Mouse (Mus musculus) cerebellum, adult 2 months (tissue): Measurements from ENCODE around the gene Gabrb2. TPM values are rescaled to one million over a fixed set of nuclear protein-coding genes. Genes with fewer than 3 reads are reported as not detected.

Experiments used
- DNase-seq, 2 experiments: peaks; one replicate each; pipeline ENCODE4 v3.0.0; 2021
- H3K27ac ChIP-seq: fragments of 200-500 bp; 2 replicates; pipeline ENCODE4 v1.5.1; 2012; ENCODE audit warnings: low read length, control low read depth, inconsistent platforms; ENCODE audit not compliant: insufficient read depth
- H3K27me3 ChIP-seq: fragments of 200-500 bp; 2 replicates; pipeline ENCODE4 v1.6.1; 2012; ENCODE audit warnings: inconsistent platforms, mild to moderate bottlenecking, low read length, moderate library complexity; ENCODE audit not compliant: control insufficient read depth, insufficient read depth
- H3K4me1 ChIP-seq: fragments of 200-500 bp; 2 replicates; pipeline ENCODE4 v1.6.1; 2011; ENCODE audit warnings: low read length; ENCODE audit not compliant: control insufficient read depth, insufficient read depth
- H3K4me3 ChIP-seq: fragments of 200-500 bp; replicated peaks from 2 replicates; pipeline ENCODE3; 2011; ENCODE audit warnings: mild to moderate bottlenecking, low read depth, low read length, control low read depth; ENCODE audit not compliant: insufficient read depth
- CTCF ChIP-seq: fragments of 200-500 bp; IDR thresholded peaks from 2 replicates; pipeline ENCODE4 v1.5.1; 2011; ENCODE audit warnings: low read depth, mild to moderate bottlenecking, control low read depth, low read length, moderate library complexity, borderline replicate concordance; ENCODE audit not compliant: insufficient read depth
- POLR2A ChIP-seq: fragments of 200-500 bp; IDR thresholded peaks from 2 replicates; pipeline ENCODE4 v1.6.1; 2011; ENCODE audit warnings: low read length, control low read depth, borderline replicate concordance; ENCODE audit not compliant: insufficient read depth
- WGBS: fragments of 180-500 bp; shearing (Covaris S2); methylation state at CpG from one replicate; pipeline ENCODE4 v1.1.7; 2018; 5-methylcytosine and 5-hydroxymethylcytosine counted together
- polyA plus RNA-seq: library from polyadenylated mRNA; depleted of rRNA; stranded (reverse); fragments of >200 nt; gene quantifications from 2 replicates; pipeline ENCODE4 v1.2.3, GENCODE M21; 2012

Gene Gabrb2
- polyA plus RNA-seq, 1 experiment: 58.7 TPM

DNA sequence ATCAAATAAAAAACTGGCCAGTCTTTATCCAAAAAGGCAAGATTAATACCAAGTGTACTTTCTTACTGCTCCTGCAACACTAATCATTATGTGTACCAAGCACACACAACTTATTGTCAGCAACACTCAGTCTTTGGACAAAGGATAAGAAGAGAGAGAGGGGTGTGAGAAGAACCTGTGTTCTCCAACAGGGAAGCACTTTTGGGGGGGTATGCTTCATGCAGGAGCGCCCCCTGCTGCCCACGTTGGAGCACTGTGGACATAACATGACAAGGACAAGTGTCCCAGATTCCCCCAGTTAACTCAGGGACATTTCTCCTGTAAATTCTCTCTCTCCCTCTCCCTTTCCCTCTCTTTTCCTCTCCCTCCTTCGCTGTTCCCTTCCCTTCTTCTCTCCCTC is 3.7 kb downstream of the Gabrb2 start:
- WGBS: 0% methylated on average over 3 of the region's 3 CpGs
- Histone ChIP-seq H3K27ac (no peak overlapping the region), H3K27me3 (no peaks in the 10 kb centered on the region), H3K4me3 (peak overlapping the region; percentile 28), H3K4me1 (peaks cover 13% of the 10 kb centered on the region)
- DNase-seq: peak; percentile 72 to 74
- TF ChIP-seq POLR2A: no peak
- peak; percentile 77; the same call in 1 of the 2 replicates for TF ChIP-seq CTCF

DNA sequence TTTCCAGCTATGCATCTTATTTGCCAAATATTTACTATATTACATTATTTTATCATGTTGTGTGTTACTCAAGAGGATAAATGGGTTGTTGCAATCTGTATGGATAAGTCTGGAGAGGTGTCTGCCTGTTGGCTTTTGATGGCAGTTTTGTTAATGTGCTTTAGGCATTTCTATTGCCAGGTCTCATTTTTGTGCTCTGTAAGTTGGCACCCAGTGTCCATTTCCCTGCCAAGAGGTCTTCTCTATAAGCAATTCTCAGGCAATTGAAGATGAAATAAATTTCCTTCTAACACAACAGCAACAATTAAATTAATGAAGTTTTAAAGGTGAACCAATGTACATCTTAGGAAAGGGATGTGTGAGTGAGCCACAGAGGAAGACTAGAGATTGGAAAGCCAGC is 11.9 kb downstream of the Gabrb2 start:
- Histone ChIP-seq H3K4me1 (peaks cover 14% of the 10 kb centered on the region; the same call in 1 of the 2 replicates), H3K27ac (no peak overlapping the region), H3K4me3 (no peak overlapping the region), H3K27me3 (no peaks in the 10 kb centered on the region)
- TF ChIP-seq CTCF: no peak
- no peak for TF ChIP-seq POLR2A
- DNase-seq: peak; percentile 68 to 84

DNA sequence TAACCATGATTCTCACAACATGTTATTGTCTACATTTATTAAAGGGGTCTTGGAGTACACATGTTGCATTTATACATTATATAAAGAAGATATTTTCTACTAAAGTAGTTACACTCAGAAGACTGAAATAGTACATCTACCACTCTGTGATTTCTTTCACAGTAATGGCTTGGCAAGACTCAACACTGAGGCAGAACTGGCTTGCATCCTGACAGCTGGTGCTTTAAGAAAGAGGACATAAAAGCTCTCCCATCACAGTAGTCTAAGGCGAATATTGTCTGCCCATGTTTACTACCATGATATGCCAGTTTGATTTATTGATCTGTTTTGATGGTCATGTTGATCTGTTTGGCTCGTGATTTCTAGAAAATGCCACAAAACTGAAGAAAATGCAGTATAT is 19.4 kb downstream of the Gabrb2 start:
- TF ChIP-seq CTCF (no peak), POLR2A (no peak)
- Histone ChIP-seq H3K27ac (no peak overlapping the region; the same call in 1 of the 2 replicates), H3K4me1 (peaks cover 3% of the 10 kb centered on the region; the same call in 1 of the 2 replicates), H3K4me3 (no peak overlapping the region), H3K27me3 (no peaks in the 10 kb centered on the region)
- no peak for DNase-seq
- 51% methylated on average over 2 of the region's 2 CpGs for WGBS

DNA sequence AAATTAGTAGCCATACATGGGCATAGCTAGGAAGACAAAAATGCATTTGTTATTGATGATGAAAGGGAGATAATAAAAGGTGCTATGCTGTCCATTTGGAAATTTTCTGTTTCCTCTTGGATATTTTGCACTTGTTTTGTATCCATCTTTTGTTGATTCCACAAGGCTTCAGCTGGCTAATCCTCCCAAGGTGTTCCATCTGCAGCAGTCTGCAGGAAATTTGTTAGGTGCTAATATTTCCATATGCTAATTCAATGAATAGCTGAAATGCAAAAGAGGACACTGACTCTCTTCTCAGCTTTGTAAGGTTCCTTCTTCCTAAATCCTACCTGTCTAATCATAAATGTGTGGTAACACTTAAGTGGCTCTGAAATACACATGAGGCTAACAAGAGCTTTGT is 24.1 kb downstream of the Gabrb2 start:
- H3K4me1 ChIP-seq: peaks cover 3% of the 10 kb centered on the region; the same call in 1 of the 2 replicates
- TF ChIP-seq POLR2A: no peak
- TF ChIP-seq CTCF: no peak
- H3K27me3 ChIP-seq: no peaks in the 10 kb centered on the region
- H3K27ac ChIP-seq: peak overlapping the region; percentile 53; the same call in 1 of the 2 replicates
- no peak overlapping the region for H3K4me3 ChIP-seq
- DNase-seq: peak in 1 of 2 experiments; percentile 76

DNA sequence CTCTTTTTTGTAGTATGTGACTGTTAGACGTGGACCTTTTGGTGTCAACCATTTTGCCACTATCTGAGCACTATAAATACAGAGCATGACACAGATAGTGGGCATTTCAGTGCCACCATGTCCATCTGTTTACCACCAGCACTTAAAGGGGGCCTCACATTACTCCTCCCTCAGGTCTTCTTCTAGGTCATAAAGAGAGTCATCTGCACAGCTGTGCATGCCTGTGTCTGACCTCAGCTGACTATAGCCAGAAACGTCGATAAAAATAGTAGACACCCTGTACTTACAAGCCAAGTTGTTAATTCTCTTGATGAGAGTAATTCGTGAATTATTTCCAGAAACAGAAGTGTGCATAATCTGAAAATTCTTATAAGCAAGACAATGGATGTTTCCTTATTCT is 29.4 kb downstream of the Gabrb2 start:
- no peak for DNase-seq
- Histone ChIP-seq H3K4me1 (peaks cover 3% of the 10 kb centered on the region; the same call in 1 of the 2 replicates), H3K27ac (no peak overlapping the region), H3K4me3 (no peak overlapping the region), H3K27me3 (no peaks in the 10 kb centered on the region)
- no peak for TF ChIP-seq POLR2A
- TF ChIP-seq CTCF: no peak
- 38% methylated on average over 4 of the region's 4 CpGs for WGBS

DNA sequence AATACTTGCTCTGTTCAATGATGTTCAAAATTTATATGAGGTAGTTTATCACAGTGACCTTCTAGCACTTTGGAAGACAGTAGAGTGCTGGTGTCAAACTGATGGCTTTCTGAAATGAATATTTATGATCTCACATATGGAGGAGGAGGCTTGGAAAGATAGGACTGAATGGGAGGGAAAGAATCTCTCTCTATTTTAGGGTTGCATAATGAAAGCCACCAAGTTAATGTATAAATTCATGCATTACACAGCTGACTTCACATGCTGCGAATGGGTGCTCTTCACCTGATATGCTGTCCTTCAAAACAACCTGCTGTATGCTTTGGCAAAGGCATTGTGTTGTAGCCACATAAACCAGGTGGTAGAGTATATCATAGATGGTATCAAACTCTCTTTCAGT is 44.6 kb downstream of the Gabrb2 start:
- Histone ChIP-seq H3K27me3 (no peaks in the 10 kb centered on the region), H3K27ac (peak overlapping the region; percentile 43; the same call in 1 of the 2 replicates), H3K4me3 (no peak overlapping the region), H3K4me1 (peaks cover 17% of the 10 kb centered on the region; the same call in 1 of the 2 replicates)
- no peak for DNase-seq
- WGBS: 60% methylated on average over 1 of the region's 1 CpGs
- no peak for TF ChIP-seq CTCF
- no peak for TF ChIP-seq POLR2A

DNA sequence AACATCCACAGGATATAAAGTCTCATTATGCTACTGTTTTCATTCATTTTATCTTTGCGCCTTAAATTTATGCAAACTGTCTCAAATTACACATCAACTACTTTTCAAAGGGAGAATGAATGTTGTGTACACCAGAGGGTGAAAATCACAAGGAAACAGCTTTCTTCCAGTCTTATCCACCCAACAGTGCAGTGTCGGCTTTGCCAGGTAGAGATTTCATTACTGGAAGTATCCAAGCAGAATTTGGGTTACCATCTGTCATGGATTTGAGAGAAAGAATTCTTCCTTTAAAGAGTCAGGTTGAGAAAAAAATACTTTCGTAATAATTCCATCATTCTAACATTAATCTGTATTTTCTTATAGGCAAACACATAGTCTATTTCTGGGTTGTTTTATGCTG is 48.8 kb downstream of the Gabrb2 start:
- no peak for TF ChIP-seq CTCF
- no peak for TF ChIP-seq POLR2A
- peak; percentile 57 to 92 for DNase-seq
- peaks cover 19% of the 10 kb centered on the region; the same call in 1 of the 2 replicates for H3K4me1 ChIP-seq
- no peaks in the 10 kb centered on the region for H3K27me3 ChIP-seq
- H3K4me3 ChIP-seq: no peak overlapping the region
- WGBS: 7% methylated on average over 3 of the region's 3 CpGs
- peak overlapping the region; percentile 26; the same call in 1 of the 2 replicates for H3K27ac ChIP-seq

DNA sequence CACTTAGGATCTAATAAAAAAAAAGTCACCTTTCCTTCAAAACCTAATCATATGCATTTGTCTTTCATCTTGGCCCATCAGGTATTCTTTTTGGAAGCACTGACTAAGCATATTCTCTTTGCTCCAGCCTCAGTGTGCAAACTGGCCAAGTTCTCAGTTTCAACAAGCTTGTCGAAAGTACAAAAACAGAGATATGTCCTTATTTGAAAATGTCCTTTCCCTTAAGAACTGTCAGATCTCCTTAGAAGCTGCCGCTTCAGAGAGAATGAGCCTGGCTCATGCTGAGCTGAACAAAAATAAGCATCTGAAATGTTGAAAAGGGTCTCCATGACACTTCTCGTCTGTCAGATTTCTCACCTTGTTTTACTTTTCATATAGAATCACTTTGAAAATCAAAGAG is 55.0 kb downstream of the Gabrb2 start:
- no peak for TF ChIP-seq POLR2A
- TF ChIP-seq CTCF: no peak
- no peak overlapping the region for H3K4me3 ChIP-seq
- H3K27ac ChIP-seq: no peak overlapping the region
- no peak for DNase-seq
- 38% methylated on average over 3 of the region's 3 CpGs for WGBS
- H3K4me1 ChIP-seq: peaks cover 8% of the 10 kb centered on the region; the same call in 1 of the 2 replicates
- no peaks in the 10 kb centered on the region for H3K27me3 ChIP-seq

DNA sequence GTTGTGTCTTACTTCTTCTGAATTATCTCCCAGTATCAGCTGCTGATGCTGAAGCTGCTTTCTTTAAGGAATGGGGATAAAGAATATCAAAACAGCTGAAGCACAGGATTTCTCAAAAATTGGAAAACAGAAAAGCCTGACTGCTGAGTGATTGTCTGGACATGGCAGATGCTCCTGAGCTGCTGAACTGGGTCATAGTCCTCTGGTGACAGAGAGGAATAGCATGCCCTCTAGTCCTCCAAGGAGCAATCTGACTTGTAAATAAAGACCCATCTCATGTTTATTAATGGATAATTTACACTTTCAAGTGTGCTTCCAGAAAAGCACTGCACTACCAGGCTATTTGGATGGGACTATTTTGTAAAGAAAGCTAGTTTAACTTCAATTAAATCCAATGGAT is 68.1 kb downstream of the Gabrb2 start:
- TF ChIP-seq CTCF: peak; percentile 16; the same call in 1 of the 2 replicates
- TF ChIP-seq POLR2A: no peak
- Histone ChIP-seq H3K27me3 (no peaks in the 10 kb centered on the region), H3K4me3 (no peak overlapping the region), H3K4me1 (peaks cover 10% of the 10 kb centered on the region), H3K27ac (no peak overlapping the region)
- DNase-seq: peak in 1 of 2 experiments; percentile 70
